Mouse (Mus musculus): ENCODE data around the gene Ccnt1. TPM values are rescaled to one million over a fixed set of nuclear protein-coding genes. Genes with fewer than 3 reads are reported as not detected.

Gene Ccnt1
- polyA plus RNA-seq, 1 experiment from 2014 or later = 44.9 TPM

DNA sequence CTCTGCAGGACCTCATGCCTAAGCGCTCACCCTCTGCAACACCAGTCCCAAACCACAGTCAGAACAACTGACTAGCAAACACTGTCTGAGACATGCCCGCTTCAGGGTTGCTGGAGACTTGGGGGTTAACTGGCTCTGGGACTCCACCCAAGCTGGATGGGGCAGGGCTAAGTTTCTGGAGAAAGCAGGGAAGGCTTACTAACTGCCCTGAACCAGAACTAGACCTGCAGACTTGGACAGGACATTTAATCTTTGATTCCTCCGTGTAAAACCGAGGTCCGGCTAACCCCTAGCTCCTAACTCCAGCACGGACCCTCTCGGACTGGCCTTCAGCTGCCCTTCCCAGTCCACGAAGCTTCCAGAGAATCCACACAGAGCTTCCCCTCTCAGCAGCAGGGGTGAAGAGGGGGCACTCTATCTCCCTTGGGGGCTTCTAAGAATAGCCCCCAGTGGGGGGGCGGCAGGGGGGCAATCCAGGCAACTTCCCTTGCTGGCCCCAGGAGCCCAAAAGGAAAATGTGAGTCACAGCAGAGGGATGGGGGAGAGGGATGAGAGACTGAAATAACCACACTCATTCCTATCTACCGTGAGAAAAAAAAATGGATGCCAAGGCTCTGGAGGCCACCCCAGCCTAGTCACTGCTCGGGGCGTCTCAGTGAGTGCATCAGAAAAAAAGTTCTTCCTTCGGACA, 31.6 kb upstream of the Ccnt1 start:
- Histone ChIP-seq H3K9ac (ENCODE audit: low read length) (peak overlapping the region; percentile 69), H3K4me1 (ENCODE audit: control insufficient read depth, insufficient read depth, low read length) (peaks cover 45% of the 10 kb centered on the region), H3K36me3 (ENCODE audit: control insufficient read depth, insufficient read depth, low read length) (peaks cover 23% of the 10 kb centered on the region), H3K9me3 (replicated peaks; ENCODE audit: control insufficient read depth, low read length) (no peaks in the 10 kb centered on the region), H3K27ac (ENCODE audit: low read length) (peak overlapping the region; percentile 68), H3K4me2 (ENCODE audit: low read depth, low read length) (peak overlapping the region; percentile 54), H3K27me3 (ENCODE audit: control insufficient read depth, insufficient read depth, low read length) (no peaks in the 10 kb centered on the region), H3K4me3 (replicated peaks; ENCODE audit: low read length) (peak overlapping the region; percentile 39)
- WGBS = 33% methylated on average over 13 of the region's 13 CpGs
- peak; percentile 56; the same call in 1 of the 2 replicates for ATAC-seq (ENCODE audit: insufficient read depth, low FRiP score)

DNA sequence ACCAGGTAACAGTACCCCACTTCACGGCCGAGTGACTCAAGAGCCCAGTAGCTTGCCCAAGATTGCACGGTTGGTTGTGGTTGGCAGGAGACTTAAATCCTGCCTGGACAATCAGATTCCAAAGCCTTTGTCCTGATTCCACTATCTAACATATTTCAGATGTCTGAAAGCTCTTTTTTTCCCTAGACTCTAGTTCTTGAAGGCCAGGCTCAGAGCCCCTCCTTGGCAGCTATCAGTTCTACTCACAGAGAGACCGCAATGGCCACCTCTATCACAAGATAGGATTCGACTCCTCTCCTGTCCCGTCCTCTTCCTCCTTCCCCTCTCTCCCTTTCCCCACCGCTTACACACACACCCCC, 31.1 kb upstream of the Ccnt1 start:
- no peak for ATAC-seq (ENCODE audit: insufficient read depth, low FRiP score)
- Histone ChIP-seq H3K27ac (ENCODE audit: low read length) (peak overlapping the region; percentile 68; the same call in 1 of the 2 replicates), H3K4me3 (replicated peaks; ENCODE audit: low read length) (peak overlapping the region; percentile 39), H3K4me2 (ENCODE audit: low read depth, low read length) (peak overlapping the region; percentile 54), H3K27me3 (ENCODE audit: control insufficient read depth, insufficient read depth, low read length) (no peaks in the 10 kb centered on the region), H3K9me3 (replicated peaks; ENCODE audit: control insufficient read depth, low read length) (no peaks in the 10 kb centered on the region), H3K36me3 (ENCODE audit: control insufficient read depth, insufficient read depth, low read length) (peaks cover 23% of the 10 kb centered on the region), H3K4me1 (ENCODE audit: control insufficient read depth, insufficient read depth, low read length) (peaks cover 40% of the 10 kb centered on the region), H3K9ac (ENCODE audit: low read length) (peak overlapping the region; percentile 34; the same call in 1 of the 2 replicates)
- WGBS = 60% methylated on average over 7 of the region's 7 CpGs

DNA sequence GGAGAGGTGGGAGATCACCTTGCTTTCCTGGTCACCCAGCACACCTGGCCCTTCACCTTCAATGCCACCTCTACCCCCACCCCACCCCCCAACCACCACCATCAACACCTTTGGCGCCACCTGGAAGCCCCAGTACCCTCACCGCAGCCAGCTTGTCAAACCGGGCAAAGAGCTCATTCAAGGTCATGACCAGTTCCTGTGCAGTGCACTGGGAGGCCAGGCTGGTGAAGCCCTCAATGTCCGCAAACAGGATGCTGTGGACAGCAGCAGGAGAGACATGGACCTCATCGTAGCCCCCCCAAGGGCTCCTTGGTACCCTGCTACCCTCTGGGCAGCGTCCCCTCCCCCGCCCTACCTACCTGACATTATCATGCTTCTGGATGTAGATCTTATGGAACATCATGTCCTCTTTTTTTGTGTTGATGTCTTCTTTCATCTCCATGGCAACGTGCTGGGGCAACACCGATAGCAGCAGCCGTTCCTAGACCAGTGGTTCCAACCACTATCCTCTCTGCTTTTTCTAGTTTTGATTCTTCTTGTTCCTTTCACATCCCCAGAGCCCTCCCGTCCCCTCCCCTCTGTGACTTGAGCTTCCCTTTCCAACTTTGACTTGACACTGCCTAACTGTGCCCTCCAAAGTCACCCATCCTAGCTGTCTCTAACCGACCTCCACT, 29.4 kb upstream of the Ccnt1 start:
- peak overlapping the region; percentile 2; the same call in 1 of the 2 replicates for H3K9ac ChIP-seq (ENCODE audit: low read length)
- H3K27ac ChIP-seq (ENCODE audit: low read length) = no peak overlapping the region
- peaks cover 31% of the 10 kb centered on the region for H3K36me3 ChIP-seq (ENCODE audit: control insufficient read depth, insufficient read depth, low read length)
- 83% methylated on average over 12 of the region's 12 CpGs for WGBS
- H3K4me2 ChIP-seq (ENCODE audit: low read depth, low read length) = no peak overlapping the region
- H3K4me1 ChIP-seq (ENCODE audit: control insufficient read depth, insufficient read depth, low read length) = peaks cover 28% of the 10 kb centered on the region
- no peaks in the 10 kb centered on the region for H3K27me3 ChIP-seq (ENCODE audit: control insufficient read depth, insufficient read depth, low read length)
- no peak for ATAC-seq (ENCODE audit: insufficient read depth, low FRiP score)
- H3K9me3 ChIP-seq (replicated peaks; ENCODE audit: control insufficient read depth, low read length) = no peaks in the 10 kb centered on the region
- H3K4me3 ChIP-seq (replicated peaks; ENCODE audit: low read length) = no peak overlapping the region

GRCm38 (mm10) chr15:98596609-98597008, 25.9 kb upstream of the Ccnt1 start:
- H3K4me3 ChIP-seq (replicated peaks; ENCODE audit: low read length) = no peak overlapping the region
- H3K9ac ChIP-seq (ENCODE audit: low read length) = no peak overlapping the region
- no peak overlapping the region for H3K4me2 ChIP-seq (ENCODE audit: low read depth, low read length)
- H3K27ac ChIP-seq (ENCODE audit: low read length) = no peak overlapping the region
- H3K27me3 ChIP-seq (ENCODE audit: control insufficient read depth, insufficient read depth, low read length) = no peaks in the 10 kb centered on the region
- peaks cover under 1% of the 10 kb centered on the region; the same call in 1 of the 2 replicates for H3K4me1 ChIP-seq (ENCODE audit: control insufficient read depth, insufficient read depth, low read length)
- no peak for ATAC-seq (ENCODE audit: insufficient read depth, low FRiP score)
- 90% methylated on average over 14 of the region's 14 CpGs for WGBS
- peaks cover 39% of the 10 kb centered on the region for H3K36me3 ChIP-seq (ENCODE audit: control insufficient read depth, insufficient read depth, low read length)
- no peaks in the 10 kb centered on the region for H3K9me3 ChIP-seq (replicated peaks; ENCODE audit: control insufficient read depth, low read length)

DNA sequence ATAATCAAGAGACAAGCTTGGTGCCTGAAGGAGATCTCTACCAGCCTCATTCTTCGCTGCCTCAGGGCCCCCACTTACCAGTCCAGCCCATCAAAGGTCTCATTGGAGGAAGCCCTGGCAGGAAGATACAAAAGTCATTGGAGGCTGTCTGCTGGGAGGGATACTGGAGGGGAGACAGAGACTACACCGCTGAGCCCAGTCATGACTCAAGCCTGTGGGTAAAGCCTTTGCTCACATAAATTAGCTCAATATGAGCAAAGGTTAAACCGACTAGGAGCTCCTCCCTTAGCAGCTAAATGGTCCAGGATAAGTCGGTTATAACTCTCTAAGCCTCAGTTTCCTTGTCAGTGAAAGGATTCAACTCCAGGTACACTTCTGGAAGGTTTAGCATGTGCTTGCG, 24.3 kb upstream of the Ccnt1 start:
- WGBS = 82% methylated on average over 5 of the region's 5 CpGs
- Histone ChIP-seq H3K9me3 (replicated peaks; ENCODE audit: control insufficient read depth, low read length) (no peaks in the 10 kb centered on the region), H3K27me3 (ENCODE audit: control insufficient read depth, insufficient read depth, low read length) (no peaks in the 10 kb centered on the region), H3K36me3 (ENCODE audit: control insufficient read depth, insufficient read depth, low read length) (peaks cover 34% of the 10 kb centered on the region), H3K4me1 (ENCODE audit: control insufficient read depth, insufficient read depth, low read length) (no peaks in the 10 kb centered on the region), H3K4me2 (ENCODE audit: low read depth, low read length) (no peak overlapping the region), H3K4me3 (replicated peaks; ENCODE audit: low read length) (no peak overlapping the region), H3K9ac (ENCODE audit: low read length) (no peak overlapping the region), H3K27ac (ENCODE audit: low read length) (no peak overlapping the region)
- ATAC-seq (ENCODE audit: insufficient read depth, low FRiP score) = no peak

- Histone ChIP-seq H3K9ac (ENCODE audit: low read length) (no peak overlapping the region), H3K27me3 (ENCODE audit: control insufficient read depth, insufficient read depth, low read length) (no peaks in the 10 kb centered on the region), H3K4me3 (replicated peaks; ENCODE audit: low read length) (no peak overlapping the region), H3K9me3 (replicated peaks; ENCODE audit: control insufficient read depth, low read length) (no peaks in the 10 kb centered on the region), H3K36me3 (ENCODE audit: control insufficient read depth, insufficient read depth, low read length) (peaks cover 33% of the 10 kb centered on the region), H3K27ac (ENCODE audit: low read length) (no peak overlapping the region), H3K4me2 (ENCODE audit: low read depth, low read length) (no peak overlapping the region), H3K4me1 (ENCODE audit: control insufficient read depth, insufficient read depth, low read length) (no peaks in the 10 kb centered on the region)
- no peak for ATAC-seq (ENCODE audit: insufficient read depth, low FRiP score)
- WGBS = 78% methylated on average over 19 of the region's 19 CpGs
Measured at GRCm38 (mm10) chr15:98594193-98594592, 23.5 kb upstream of the Ccnt1 start.

DNA sequence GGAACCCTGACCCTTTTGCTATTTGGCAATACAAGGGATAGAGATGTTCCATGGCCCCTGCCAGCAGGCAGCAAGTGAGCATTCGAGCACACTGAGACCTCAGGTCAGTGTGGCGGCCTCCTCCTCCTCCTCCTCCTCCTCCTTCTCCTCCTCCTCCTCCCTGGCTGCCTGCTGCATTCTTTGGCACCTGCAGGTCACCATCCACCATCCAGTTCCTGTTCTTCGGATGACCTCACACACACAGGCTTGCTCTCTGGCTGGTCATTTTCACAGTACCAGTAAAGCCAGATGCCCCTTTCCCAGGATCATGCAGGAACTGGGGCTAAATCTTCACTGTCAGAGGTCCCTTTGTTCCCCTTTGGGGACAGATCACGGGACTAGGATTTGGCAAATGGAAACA, 20.7 kb upstream of the Ccnt1 start:
- Histone ChIP-seq H3K9me3 (replicated peaks; ENCODE audit: control insufficient read depth, low read length) (no peaks in the 10 kb centered on the region), H3K9ac (ENCODE audit: low read length) (no peak overlapping the region), H3K27ac (ENCODE audit: low read length) (no peak overlapping the region), H3K36me3 (ENCODE audit: control insufficient read depth, insufficient read depth, low read length) (peaks cover 24% of the 10 kb centered on the region), H3K27me3 (ENCODE audit: control insufficient read depth, insufficient read depth, low read length) (no peaks in the 10 kb centered on the region), H3K4me2 (ENCODE audit: low read depth, low read length) (no peak overlapping the region), H3K4me1 (ENCODE audit: control insufficient read depth, insufficient read depth, low read length) (no peaks in the 10 kb centered on the region), H3K4me3 (replicated peaks; ENCODE audit: low read length) (no peak overlapping the region)
- WGBS = 72% methylated on average over 4 of the region's 4 CpGs
- ATAC-seq (ENCODE audit: insufficient read depth, low FRiP score) = no peak

DNA sequence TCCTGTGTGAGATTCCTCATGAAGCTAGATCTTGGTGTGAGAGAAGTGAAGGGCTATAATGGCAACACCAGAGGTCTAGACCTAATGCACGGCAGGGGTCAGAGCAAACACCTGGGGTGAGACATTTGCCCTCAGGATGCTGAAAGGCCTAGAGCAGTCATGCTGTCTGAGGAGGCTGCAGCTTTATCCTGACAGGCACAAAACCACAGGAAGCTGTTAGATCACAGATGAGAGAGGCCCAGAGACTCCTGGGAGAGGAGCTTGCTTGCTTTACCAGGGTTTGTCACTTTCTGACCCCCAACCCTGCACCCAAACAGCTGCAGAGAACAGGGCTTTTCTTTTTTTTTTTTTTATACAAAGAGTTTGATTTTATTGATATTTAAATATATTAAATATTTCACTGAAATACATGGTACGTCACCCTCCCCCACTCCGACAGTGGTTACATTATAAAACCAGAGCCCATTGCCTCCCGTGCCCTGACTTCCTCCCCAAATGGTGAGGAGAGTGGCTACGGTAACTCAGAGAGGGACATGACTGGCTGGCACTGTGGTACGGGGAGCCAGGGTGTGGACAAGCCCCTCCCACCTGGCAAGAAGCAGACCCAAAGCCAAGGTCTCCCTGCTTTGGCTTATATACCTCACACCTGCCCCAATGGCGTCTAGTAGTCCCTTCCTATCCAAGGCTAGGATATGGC, 19.1 kb upstream of the Ccnt1 start:
- H3K4me2 ChIP-seq (ENCODE audit: low read depth, low read length) = no peak overlapping the region
- WGBS = 58% methylated on average over 7 of the region's 7 CpGs
- no peak overlapping the region for H3K9ac ChIP-seq (ENCODE audit: low read length)
- H3K9me3 ChIP-seq (replicated peaks; ENCODE audit: control insufficient read depth, low read length) = no peaks in the 10 kb centered on the region
- H3K4me1 ChIP-seq (ENCODE audit: control insufficient read depth, insufficient read depth, low read length) = no peaks in the 10 kb centered on the region
- no peak for ATAC-seq (ENCODE audit: insufficient read depth, low FRiP score)
- H3K36me3 ChIP-seq (ENCODE audit: control insufficient read depth, insufficient read depth, low read length) = peaks cover 17% of the 10 kb centered on the region; the same call in 1 of the 2 replicates
- no peak overlapping the region for H3K4me3 ChIP-seq (replicated peaks; ENCODE audit: low read length)
- no peaks in the 10 kb centered on the region for H3K27me3 ChIP-seq (ENCODE audit: control insufficient read depth, insufficient read depth, low read length)
- H3K27ac ChIP-seq (ENCODE audit: low read length) = no peak overlapping the region

- Histone ChIP-seq H3K27ac (ENCODE audit: low read length) (no peak overlapping the region), H3K4me2 (ENCODE audit: low read depth, low read length) (no peak overlapping the region)
- WGBS = 84% methylated on average over 11 of the region's 11 CpGs
Measured at GRCm38 (mm10) chr15:98587751-98588150, 17.0 kb upstream of the Ccnt1 start.

More at GRCm38 (mm10) chr15:98587751-98588150, 17.0 kb upstream of the Ccnt1 start:
- H3K36me3 ChIP-seq (ENCODE audit: control insufficient read depth, insufficient read depth, low read length) = peaks cover 11% of the 10 kb centered on the region; the same call in 1 of the 2 replicates
- H3K9me3 ChIP-seq (replicated peaks; ENCODE audit: control insufficient read depth, low read length) = no peaks in the 10 kb centered on the region
- no peaks in the 10 kb centered on the region for H3K27me3 ChIP-seq (ENCODE audit: control insufficient read depth, insufficient read depth, low read length)
- H3K4me1 ChIP-seq (ENCODE audit: control insufficient read depth, insufficient read depth, low read length) = no peaks in the 10 kb centered on the region
- H3K4me3 ChIP-seq (replicated peaks; ENCODE audit: low read length) = no peak overlapping the region
- no peak for ATAC-seq (ENCODE audit: insufficient read depth, low FRiP score)
- no peak overlapping the region for H3K9ac ChIP-seq (ENCODE audit: low read length)

All from stomach, embryonic 16.5 days (tissue).